Mouse (Mus musculus): ENCODE measurements around the gene Zzef1.
"Not testable (repeated sequence)": the region's sequence is repeated elsewhere in the genome, so short reads cannot be mapped to it uniquely, and the experiment has no call there.

Zzef1 gene

GRCm38 (mm10) chr11:72795455-72796295 lies at the start of gene Zzef1, which contains the start of gene Cyb5d2:
Gene Zzef1, plus strand, starts transcription at chr11:72796226.
Gene Cyb5d2, minus strand, starts transcription at chr11:72796142.
- peak; percentile 88 to 93 for DNase-seq (ENCODE audit: low spot score in 2 of 2)

DNA sequence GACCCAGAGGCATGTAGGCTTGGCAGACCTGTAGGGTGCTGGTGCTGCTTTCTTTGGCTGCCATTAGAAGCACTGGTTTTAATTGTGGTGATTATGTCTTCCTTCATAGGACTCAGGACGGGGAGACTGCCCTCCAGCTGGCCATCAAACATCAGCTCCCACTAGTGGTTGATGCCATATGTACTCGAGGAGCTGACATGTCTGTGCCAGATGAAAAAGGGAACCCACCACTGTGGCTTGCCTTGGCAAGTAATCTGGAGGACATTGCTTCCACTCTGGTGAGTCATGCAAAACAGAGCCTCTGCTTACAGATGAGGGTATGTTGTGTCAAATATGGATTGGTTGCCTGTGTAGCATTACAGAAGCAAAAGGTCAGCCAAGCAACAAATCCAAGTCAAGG lies 44.1 kb upstream of the Zzef1 start:
- no peak for DNase-seq (ENCODE audit: low spot score in 2 of 2)

GRCm38 (mm10) chr11:72758316-72758715 lies 37.7 kb upstream of the Zzef1 start:
- no peak for DNase-seq (ENCODE audit: low spot score in 2 of 2)

- DNase-seq (ENCODE audit: low spot score in 2 of 2) = no peak
Observed at GRCm38 (mm10) chr11:72759581-72759980, 36.4 kb upstream of the Zzef1 start.

DNA sequence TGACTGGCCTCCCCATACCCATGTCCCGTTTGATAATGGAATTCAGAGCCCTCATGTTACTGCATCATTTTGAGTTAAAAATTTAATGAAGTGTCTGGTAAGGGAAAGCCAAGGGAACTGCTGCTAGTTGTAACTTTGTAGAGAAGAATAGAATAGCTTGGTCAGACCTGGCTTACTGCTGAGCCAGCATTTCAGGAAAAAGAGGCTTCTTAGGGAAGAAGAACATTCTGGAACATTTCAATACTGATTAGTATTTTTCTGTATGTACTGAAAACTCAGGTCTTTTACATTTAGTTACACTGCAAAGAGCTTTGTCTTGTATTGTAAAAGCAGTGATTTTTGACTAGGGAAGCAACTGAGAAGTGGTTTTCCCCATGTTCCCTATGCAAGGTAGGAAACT lies 35.2 kb upstream of the Zzef1 start:
- DNase-seq (ENCODE audit: low spot score in 2 of 2) = no peak

DNA sequence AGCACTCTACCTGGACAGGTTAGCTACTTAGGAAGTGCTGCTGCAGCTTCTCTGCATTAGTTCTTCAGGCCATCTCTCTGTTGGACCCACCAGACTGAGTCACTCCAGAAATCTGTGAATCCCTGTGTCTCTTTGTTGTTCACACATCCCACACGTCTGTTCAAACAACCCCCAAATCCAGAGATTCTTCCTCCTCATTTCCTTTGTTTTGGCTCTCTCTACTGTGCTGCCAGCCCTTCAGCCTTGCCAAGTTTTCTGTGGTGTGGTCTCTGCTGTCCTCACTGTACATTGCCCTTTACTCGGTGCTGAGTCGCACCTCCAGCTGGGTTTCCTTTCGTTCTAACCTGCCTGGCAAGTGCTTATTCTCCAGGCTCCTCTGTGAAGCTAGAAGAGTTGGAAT lies 31.8 kb upstream of the Zzef1 start:
- DNase-seq (ENCODE audit: low spot score in 2 of 2) = no peak

DNA sequence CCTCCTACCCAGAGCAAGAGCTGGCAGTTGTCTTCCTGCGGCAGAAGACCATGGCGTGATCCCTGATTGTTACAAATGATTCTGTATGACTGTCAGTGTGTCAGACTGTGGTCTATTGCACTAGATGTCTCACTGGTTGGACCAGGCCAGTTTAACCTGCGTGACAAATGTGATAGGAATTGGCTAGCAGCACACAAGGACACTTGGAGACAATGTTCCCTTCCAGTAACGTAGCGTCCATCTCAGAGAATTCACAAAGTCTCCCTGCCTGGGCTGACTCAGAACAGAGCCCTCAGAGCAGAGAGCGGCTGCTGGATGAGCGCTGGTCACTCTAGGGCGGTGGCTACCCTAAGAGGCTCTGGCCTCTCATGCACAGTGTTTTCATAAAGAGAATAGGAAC lies 28.3 kb upstream of the Zzef1 start:
- no peak for DNase-seq (ENCODE audit: low spot score in 2 of 2)

DNA sequence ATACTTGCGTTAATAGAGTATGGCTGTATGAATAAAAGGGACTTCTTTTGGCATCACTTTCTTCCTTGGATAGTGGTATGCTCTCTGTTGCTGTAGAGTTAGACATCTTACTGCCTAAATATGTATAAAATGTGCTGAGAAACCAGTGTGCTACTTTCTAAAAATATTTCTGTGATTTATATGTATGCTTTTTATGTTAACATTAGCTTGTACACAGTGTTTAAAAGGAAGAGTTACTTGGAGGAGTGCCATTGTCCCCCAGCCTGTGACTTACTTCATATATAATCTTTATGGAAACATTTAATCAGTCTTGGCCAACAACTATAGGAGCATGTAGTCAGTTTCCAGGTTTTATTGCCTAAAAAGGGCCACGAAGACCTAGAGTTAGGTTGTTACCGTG lies 27.0 kb upstream of the Zzef1 start:
- DNase-seq (ENCODE audit: low spot score in 2 of 2) = no peak

- DNase-seq (ENCODE audit: low spot score in 2 of 2) = no peak
Observed at GRCm38 (mm10) chr11:72770324-72770723, 25.7 kb upstream of the Zzef1 start.

DNA sequence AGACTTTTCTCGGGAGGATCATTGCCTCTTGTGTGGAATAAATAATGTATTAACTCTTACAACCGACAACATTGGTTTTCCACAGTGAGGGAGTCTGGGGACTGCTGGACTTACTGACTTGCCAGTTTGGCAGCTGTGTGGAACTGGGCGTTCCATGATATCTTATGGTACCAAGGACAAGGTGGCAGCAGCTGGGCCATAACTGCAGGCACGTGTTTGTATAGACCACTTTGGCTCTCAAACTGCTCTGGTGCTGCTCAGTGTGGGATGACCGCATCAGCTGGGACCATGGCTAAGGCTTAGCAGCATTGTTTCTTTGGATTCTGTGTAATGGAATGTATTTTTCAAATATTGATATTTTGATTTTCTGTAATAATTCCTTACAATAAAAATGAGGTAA lies 25.2 kb upstream of the Zzef1 start:
- DNase-seq (ENCODE audit: low spot score in 2 of 2) = no peak

GRCm38 (mm10) chr11:72771461-72771860 lies 24.6 kb upstream of the Zzef1 start:
- DNase-seq (ENCODE audit: low spot score in 2 of 2) = no peak

- DNase-seq (ENCODE audit: low spot score in 2 of 2) = not testable (repeated sequence)
Observed at GRCm38 (mm10) chr11:72772611-72773010, 23.4 kb upstream of the Zzef1 start.

- no peak for DNase-seq (ENCODE audit: low spot score in 2 of 2)
Observed at GRCm38 (mm10) chr11:72778957-72779356, 17.1 kb upstream of the Zzef1 start.

GRCm38 (mm10) chr11:72782103-72782502 lies 13.9 kb upstream of the Zzef1 start:
- DNase-seq (ENCODE audit: low spot score in 2 of 2) = no peak

DNA sequence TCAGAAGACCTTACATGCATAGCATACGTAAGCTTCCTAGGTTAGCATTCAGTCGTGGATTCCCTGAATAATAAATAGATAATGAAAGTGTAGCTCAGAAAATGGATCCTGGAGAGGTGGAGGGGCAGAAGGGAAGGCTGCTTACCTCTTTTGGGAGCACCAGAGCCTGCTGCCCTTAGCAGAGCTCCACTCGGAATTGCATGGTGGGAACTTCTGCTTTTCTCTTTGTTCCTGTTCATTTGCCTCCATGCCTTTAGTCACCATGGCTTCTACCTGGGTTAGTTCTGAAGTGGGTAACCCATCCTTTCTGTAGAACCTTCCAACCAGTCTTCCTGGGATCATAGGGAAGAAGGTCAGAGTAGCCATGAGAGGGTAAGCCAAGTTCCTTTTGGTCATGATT lies 13.5 kb upstream of the Zzef1 start:
- DNase-seq (ENCODE audit: low spot score in 2 of 2) = no peak

- no peak for DNase-seq (ENCODE audit: low spot score in 2 of 2)
Observed at GRCm38 (mm10) chr11:72792033-72792432, 4.0 kb upstream of the Zzef1 start.

GRCm38 (mm10) chr11:72795149-72795454 lies 924 bp upstream of the Zzef1 start:
- no peak for DNase-seq (ENCODE audit: low spot score in 2 of 2)

DNA sequence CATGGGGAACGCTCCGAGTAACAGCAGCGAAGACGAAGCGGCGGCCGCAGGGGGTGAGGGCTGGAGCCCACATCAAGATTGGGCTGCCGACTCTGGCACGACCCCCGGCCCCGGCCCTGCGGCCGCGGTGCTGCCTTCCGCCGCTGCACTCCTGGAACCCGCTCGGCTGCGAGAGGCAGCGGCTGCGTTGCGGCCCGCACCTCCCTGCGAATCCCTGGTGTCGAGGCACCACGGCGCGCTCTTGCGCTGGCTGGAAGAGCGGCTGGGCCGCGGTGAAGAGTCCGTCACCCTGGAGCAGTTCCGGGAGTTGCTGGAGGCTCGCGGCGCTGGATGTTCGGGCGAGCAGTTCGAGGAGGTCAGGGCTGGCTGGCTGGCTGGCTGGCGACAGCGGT lies 266 bp downstream of the Zzef1 start:
- no peak for DNase-seq (ENCODE audit: low spot score in 2 of 2)

DNA sequence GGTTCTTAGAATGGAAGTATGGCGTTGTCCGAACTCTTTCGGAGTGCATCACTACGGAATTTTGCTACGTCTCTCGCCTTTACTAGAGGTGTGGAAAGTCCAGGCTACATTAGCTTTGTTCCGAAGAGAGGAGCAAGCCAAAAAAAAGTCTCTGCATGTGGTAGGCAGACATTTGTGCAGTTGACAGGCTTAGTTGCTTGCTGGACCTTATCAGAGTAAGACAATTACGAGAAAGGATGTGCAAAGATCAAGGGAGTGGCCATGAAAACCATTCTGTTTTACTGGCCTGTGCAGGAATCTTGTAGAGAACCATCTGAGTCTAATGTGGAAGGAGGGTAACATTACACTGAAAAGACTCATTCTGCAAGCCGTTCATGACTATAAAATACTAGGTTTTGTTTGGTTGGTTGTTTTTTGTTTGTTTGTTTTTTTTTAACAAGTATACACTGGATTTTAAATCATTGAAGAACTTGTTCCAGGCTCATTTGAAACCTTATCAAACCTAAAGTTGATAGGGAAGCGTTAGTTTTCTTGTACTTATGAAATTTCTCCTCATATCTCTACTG lies 830 bp downstream of the Zzef1 start:
- DNase-seq (ENCODE audit: low spot score in 2 of 2) = no peak

DNA sequence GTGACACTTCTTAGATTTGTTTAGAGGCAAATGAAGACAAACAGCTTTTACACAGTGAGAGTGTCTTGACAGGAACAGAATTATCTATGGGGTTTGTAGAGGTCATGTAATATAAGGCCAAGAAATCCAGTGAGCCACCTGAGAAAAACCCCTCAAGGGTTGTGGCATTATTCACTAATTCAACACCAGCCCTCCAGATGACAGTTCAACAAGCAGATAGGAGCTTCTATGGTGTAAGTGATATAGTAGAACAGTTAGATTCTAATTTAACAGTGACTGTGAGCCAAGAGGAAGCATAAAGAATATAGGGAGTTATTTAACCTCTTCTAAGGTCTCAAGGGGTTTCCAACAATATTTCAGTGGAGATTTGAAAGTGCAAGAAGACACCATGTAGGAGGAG lies 2.1 kb downstream of the Zzef1 start:
- DNase-seq (ENCODE audit: low spot score in 2 of 2) = no peak

DNA sequence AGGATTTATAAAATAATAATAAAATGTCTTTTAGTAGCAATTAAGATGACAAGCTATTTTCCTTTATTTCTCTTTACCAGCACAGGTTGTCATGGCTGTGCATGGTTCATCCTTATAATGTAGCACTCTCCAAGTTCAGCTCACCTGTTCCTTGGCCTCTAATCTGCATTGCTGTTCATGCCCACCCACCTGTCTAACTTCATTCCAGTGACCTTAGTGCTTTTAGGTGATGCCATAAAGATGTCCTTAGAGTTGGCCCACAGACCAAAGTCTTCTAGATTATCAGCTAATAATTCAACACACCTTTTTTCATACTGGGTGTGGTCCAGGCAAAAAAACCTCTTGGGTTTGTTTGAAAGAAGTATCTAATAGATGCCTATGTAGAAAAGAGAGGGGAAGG lies 5.2 kb downstream of the Zzef1 start:
- no peak for DNase-seq (ENCODE audit: low spot score in 2 of 2)

- no peak for DNase-seq (ENCODE audit: low spot score in 2 of 2)
Observed at GRCm38 (mm10) chr11:72803038-72803437, 7.0 kb downstream of the Zzef1 start.

- DNase-seq (ENCODE audit: low spot score in 2 of 2) = no peak
Observed at GRCm38 (mm10) chr11:72804586-72804985, 8.6 kb downstream of the Zzef1 start.

DNA sequence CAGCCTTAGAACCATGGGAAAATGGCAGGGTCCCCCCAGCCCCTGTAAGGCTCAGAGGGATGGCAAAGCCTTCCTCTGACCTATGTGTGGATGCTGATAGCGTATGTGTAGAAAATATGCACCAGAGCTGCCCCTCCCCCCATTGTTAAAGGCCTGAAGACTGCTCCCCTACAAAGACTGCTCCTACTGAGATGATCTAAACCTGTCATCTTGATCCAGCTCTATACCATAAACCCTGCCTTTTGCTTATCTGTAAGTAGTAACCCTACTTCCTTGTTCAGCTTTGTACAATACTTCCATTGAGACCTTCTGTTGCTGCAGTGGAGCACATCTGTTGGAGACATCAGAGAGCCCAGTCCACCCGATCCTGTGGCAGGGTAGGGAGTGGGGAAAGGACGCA lies 9.2 kb downstream of the Zzef1 start:
- DNase-seq (ENCODE audit: low spot score in 2 of 2) = no peak

Measured in urinary bladder, postnatal 4 days (tissue).